Mouse (Mus musculus) lung, adult 2 months (tissue): ENCODE measurements around the gene Glg1. TPM values are rescaled to one million over a fixed set of nuclear protein-coding genes. Genes with fewer than 3 reads are reported as not detected.
A peak's percentile ranks its signal among the peaks of the same experiment; 100 is the strongest.
"Not testable (repeated sequence)": the region's sequence is repeated elsewhere in the genome, so short reads cannot be mapped to it uniquely, and the experiment has no call there.

Experiments used
- DNase-seq: peaks from one replicate; pipeline ENCODE4 v3.0.0; 2022
- H3K4me1 ChIP-seq: fragments of 200-500 bp; 2 replicates; pipeline ENCODE4 v1.6.1; 2011; ENCODE audit warnings: low read length; ENCODE audit not compliant: control insufficient read depth, insufficient read depth
- H3K4me3 ChIP-seq: fragments of 200-500 bp; replicated peaks from 2 replicates; pipeline ENCODE3; 2011; ENCODE audit warnings: low read depth, mild to moderate bottlenecking, control low read depth, low read length; ENCODE audit errors: extremely low read depth
- CTCF ChIP-seq: fragments of 200-500 bp; IDR thresholded peaks from 2 replicates; pipeline ENCODE4 v1.5.1; 2011; ENCODE audit warnings: mild to moderate bottlenecking, low read length, control low read depth; ENCODE audit not compliant: insufficient read depth
- POLR2A ChIP-seq: fragments of 200-500 bp; IDR thresholded peaks from 2 replicates; pipeline ENCODE4 v1.6.1; 2011; ENCODE audit warnings: low read depth, mild to moderate bottlenecking, control low read depth, low read length, borderline replicate concordance; ENCODE audit errors: extremely low read depth
- WGBS: fragments of 180-500 bp; shearing (Covaris S2); methylation state at CpG from one replicate; pipeline ENCODE4 v1.1.7; 2018; 5-methylcytosine and 5-hydroxymethylcytosine counted together
- polyA plus RNA-seq: library from polyadenylated mRNA; depleted of rRNA; stranded (reverse); fragments of >200 nt; gene quantifications from 2 replicates; pipeline ENCODE4 v1.2.3, GENCODE M21; 2012

Glg1 gene
- polyA plus RNA-seq, 1 experiment = 44.7 TPM

GRCm38 (mm10) chr8:111291733-111292132 lies 32.7 kb upstream of the Glg1 start:
- DNase-seq = no peak
- 80% methylated on average over 7 of the region's 7 CpGs for WGBS

GRCm38 (mm10) chr8:111290586-111290985 lies 31.6 kb upstream of the Glg1 start:
- DNase-seq = no peak
- no peaks in the 10 kb centered on the region for H3K4me1 ChIP-seq
- 94% methylated on average over 7 of the region's 7 CpGs for WGBS
- no peak overlapping the region for H3K4me3 ChIP-seq
- TF ChIP-seq CTCF (no peak), POLR2A (no peak)

More at GRCm38 (mm10) chr8:111291733-111292132, 32.7 kb upstream of the Glg1 start:
- Histone ChIP-seq H3K4me1 (no peaks in the 10 kb centered on the region), H3K4me3 (no peak overlapping the region)
- TF ChIP-seq CTCF = no peak
- no peak for TF ChIP-seq POLR2A

GRCm38 (mm10) chr8:111285603-111286002 lies 26.6 kb upstream of the Glg1 start:
- Histone ChIP-seq H3K4me3 (no peak overlapping the region), H3K4me1 (no peaks in the 10 kb centered on the region)
- TF ChIP-seq CTCF (no peak), POLR2A (no peak)
- WGBS = 82% methylated on average over 4 of the region's 4 CpGs
- no peak for DNase-seq

GRCm38 (mm10) chr8:111282093-111282492 lies 23.1 kb upstream of the Glg1 start:
- Histone ChIP-seq H3K4me3 (no peak overlapping the region), H3K4me1 (no peaks in the 10 kb centered on the region)
- no peak for DNase-seq
- no peak for TF ChIP-seq POLR2A
- TF ChIP-seq CTCF = no peak
- WGBS = 72% methylated on average over 3 of the region's 3 CpGs

- DNase-seq = no peak
- no peaks in the 10 kb centered on the region for H3K4me1 ChIP-seq
- no peak for TF ChIP-seq POLR2A
- no peak for TF ChIP-seq CTCF
- H3K4me3 ChIP-seq = no peak overlapping the region
- 65% methylated on average over 2 of the region's 2 CpGs for WGBS
These were observed 9.3 kb upstream of the Glg1 start for GRCm38 (mm10) chr8:111268277-111268676.

- not testable (repeated sequence) for DNase-seq, H3K4me3 ChIP-seq, H3K4me1 ChIP-seq
- 64% methylated on average over 7 of the region's 7 CpGs for WGBS
These were observed 7.1 kb upstream of the Glg1 start for GRCm38 (mm10) chr8:111266161-111266560.

- Histone ChIP-seq H3K4me1 (no peaks in the 10 kb centered on the region), H3K4me3 (no peak overlapping the region)
- 74% methylated on average over 2 of the region's 2 CpGs for WGBS
- TF ChIP-seq POLR2A (no peak), CTCF (no peak)
- DNase-seq = no peak
These were observed 5.7 kb upstream of the Glg1 start for GRCm38 (mm10) chr8:111264693-111265220.

- 45% methylated on average over 4 of the region's 4 CpGs for WGBS
- no peak for DNase-seq
- peaks cover 4% of the 10 kb centered on the region; the same call in 1 of the 2 replicates for H3K4me1 ChIP-seq
- no peak overlapping the region for H3K4me3 ChIP-seq
- no peak for TF ChIP-seq CTCF
- TF ChIP-seq POLR2A = no peak
These were observed 3.0 kb upstream of the Glg1 start for GRCm38 (mm10) chr8:111261981-111262381.

- TF ChIP-seq POLR2A = no peak
- TF ChIP-seq CTCF = no peak
- WGBS = 95% methylated on average over 5 of the region's 5 CpGs
- H3K4me1 ChIP-seq = peaks cover 4% of the 10 kb centered on the region; the same call in 1 of the 2 replicates
- H3K4me3 ChIP-seq = no peak overlapping the region
- DNase-seq = no peak
These were observed 1.2 kb upstream of the Glg1 start for GRCm38 (mm10) chr8:111260251-111260650.

- DNase-seq = no peak
- Histone ChIP-seq H3K4me3 (peak overlapping the region; percentile 97), H3K4me1 (peaks cover 4% of the 10 kb centered on the region; the same call in 1 of the 2 replicates)
- TF ChIP-seq CTCF (no peak), POLR2A (no peak)
- 7% methylated on average over 13 of the region's 13 CpGs for WGBS
These were observed 359 bp upstream of the Glg1 start for GRCm38 (mm10) chr8:111259408-111259741.
